Mouse (Mus musculus) embryo, embryonic 9.5 days (tissue): ENCODE measurements around the gene Lcat.
A peak's percentile ranks its signal among the peaks of the same experiment; 100 is the strongest.
"Not testable (repeated sequence)": the region's sequence is repeated elsewhere in the genome, so short reads cannot be mapped to it uniquely, and the experiment has no call there.

Source experiments
- DNase-seq: peaks from one replicate; pipeline ENCODE4 v3.0.0-alpha.2; 2017; ENCODE audit errors: extremely low spot score

Gene Lcat

GRCm38 (mm10) chr8:105943321-105943739 lies at the start of gene Lcat:
Gene Lcat, minus strand, starts transcription at chr8:105943382.
- no peak for DNase-seq

- no peak for DNase-seq
Observed at GRCm38 (mm10) chr8:105992499-105992898, 49.3 kb upstream of the Lcat start.

GRCm38 (mm10) chr8:105991546-105991945 lies 48.4 kb upstream of the Lcat start:
- DNase-seq: no peak

- DNase-seq: peak; percentile 80
Observed at GRCm38 (mm10) chr8:105990856-105991387, 47.7 kb upstream of the Lcat start, which contains the start of gene Dus2. Gene Dus2, plus strand, starts transcription at chr8:105991337.

- DNase-seq: no peak
Observed at GRCm38 (mm10) chr8:105988546-105988945, 45.4 kb upstream of the Lcat start.

- not testable (repeated sequence) for DNase-seq
Observed at GRCm38 (mm10) chr8:105983406-105983805, 40.2 kb upstream of the Lcat start.

- no peak for DNase-seq
Observed at GRCm38 (mm10) chr8:105981146-105981545, 38.0 kb upstream of the Lcat start.

GRCm38 (mm10) chr8:105979325-105979724 lies 36.1 kb upstream of the Lcat start, which contains the start of gene Dpep3:
Gene Dpep3, minus strand, starts transcription at chr8:105979429.
- DNase-seq: no peak

- DNase-seq: no peak
Observed at GRCm38 (mm10) chr8:105975363-105975762, 32.2 kb upstream of the Lcat start.

GRCm38 (mm10) chr8:105971019-105971720 lies 28.0 kb upstream of the Lcat start:
- DNase-seq: no peak

- DNase-seq: no peak
Observed at GRCm38 (mm10) chr8:105969367-105969766, 26.2 kb upstream of the Lcat start.

GRCm38 (mm10) chr8:105966692-105967311 lies 23.6 kb upstream of the Lcat start:
- peak; percentile 55 for DNase-seq

GRCm38 (mm10) chr8:105965905-105966341 lies 22.7 kb upstream of the Lcat start, which contains the start of gene Slc12a4:
Gene Slc12a4, minus strand, starts transcription at chr8:105966097.
- peak; percentile 91 for DNase-seq

GRCm38 (mm10) chr8:105965266-105965904 lies 22.2 kb upstream of the Lcat start:
- peak; percentile 61 for DNase-seq

- DNase-seq: no peak
Observed at GRCm38 (mm10) chr8:105964506-105965265, 21.5 kb upstream of the Lcat start.

GRCm38 (mm10) chr8:105961536-105961935 lies 18.4 kb upstream of the Lcat start:
- DNase-seq: no peak

GRCm38 (mm10) chr8:105961101-105961500 lies 17.9 kb upstream of the Lcat start:
- no peak for DNase-seq

GRCm38 (mm10) chr8:105959350-105959749 lies 16.2 kb upstream of the Lcat start:
- DNase-seq: no peak

GRCm38 (mm10) chr8:105957813-105958212 lies 14.6 kb upstream of the Lcat start:
- DNase-seq: no peak

GRCm38 (mm10) chr8:105956556-105956955 lies 13.4 kb upstream of the Lcat start:
- DNase-seq: no peak

GRCm38 (mm10) chr8:105951057-105951659 lies 8.0 kb upstream of the Lcat start:
- DNase-seq: peak; percentile 19
